Mouse (Mus musculus) testis, adult 2 months (tissue): Measurements from ENCODE around the gene Mknk1.

Source experiments
- CTCF ChIP-seq: fragments of 200-500 bp; IDR thresholded peaks from 2 replicates; pipeline ENCODE4 v1.5.1; 2012; ENCODE audit warnings: low read depth, mild to moderate bottlenecking, inconsistent platforms, low read length, moderate library complexity; ENCODE audit not compliant: control insufficient read depth, insufficient read depth, insufficient replicate concordance
- POLR2A ChIP-seq: fragments of 200-500 bp; IDR thresholded peaks from 2 replicates; pipeline ENCODE4 v1.6.1; 2012; ENCODE audit warnings: low read depth, mild to moderate bottlenecking, inconsistent platforms, low read length, moderate library complexity; ENCODE audit not compliant: control insufficient read depth

DNA sequence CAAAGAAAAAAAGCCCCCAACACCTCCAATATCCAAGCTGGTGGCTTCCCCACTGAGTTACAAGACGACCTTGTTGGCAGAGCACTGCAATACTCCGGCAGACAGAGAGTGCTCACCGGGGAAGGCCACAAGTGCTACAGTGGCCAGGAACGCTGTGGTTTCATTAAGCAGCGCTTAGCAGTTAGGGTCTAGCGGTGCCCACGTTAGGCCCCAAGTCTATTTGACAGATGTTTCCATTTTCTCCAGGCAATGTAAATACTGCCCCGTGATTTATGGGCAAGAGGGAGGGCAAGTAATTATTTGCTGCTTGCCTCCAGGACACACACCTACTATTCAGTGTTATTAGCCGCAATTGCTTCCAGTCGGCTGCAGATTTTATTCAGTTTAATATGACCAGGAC is 24.9 kb downstream of the Mknk1 start:
- TF ChIP-seq CTCF (no peak), POLR2A (no peak)
